Mouse (Mus musculus) gonadal fat pad, adult 2 months (tissue): ENCODE measurements at regions not wholly inside any gene's neighbourhood (a gene's known extent, or its start where the extent isn't known, plus 50 kb on each side); places are given as distances from the start of the nearest gene placed in this dataset.

ENCODE experiments used
- DNase-seq: peaks from one replicate; pipeline ENCODE4 v3.0.0-alpha.2; 2012; ENCODE audit warnings: low read depth

GRCm38 (mm10) chr2:12033518-12034322, 256.0 kb downstream of the Ankrd16 start:
- no peak for DNase-seq

- no peak for DNase-seq
These were observed 256.6 kb downstream of the Ankrd16 start for GRCm38 (mm10) chr2:12034323-12034585.

- DNase-seq = no peak
These were observed 252.3 kb downstream of the Itga8 start for GRCm38 (mm10) chr2:12049386-12049785.

GRCm38 (mm10) chr2:12049972-12050371, 251.8 kb downstream of the Itga8 start:
- DNase-seq = no peak

GRCm38 (mm10) chr2:12053404-12054164, 248.1 kb downstream of the Itga8 start:
- peak; percentile 30 for DNase-seq

- DNase-seq = no peak
These were observed 247.6 kb downstream of the Itga8 start for GRCm38 (mm10) chr2:12054165-12054500.
